Mouse (Mus musculus): ENCODE measurements at regions not wholly inside any gene's neighbourhood (a gene's known extent, or its start where the extent isn't known, plus 50 kb on each side); places are given as distances from the start of the nearest gene placed in this dataset.

- H3K9ac ChIP-seq (ENCODE audit: insufficient read depth, low read depth) = no peak overlapping the region
- H3K4me2 ChIP-seq (ENCODE audit: insufficient read depth, low read depth, poor library complexity, severe bottlenecking) = no peak overlapping the region
- dilution Hi-C loops (cut with MboI; ENCODE audit: extremely low pct_ligation_motif_present, extremely low pct_unique_long_range_greater_than_20kb, low sequenced_read_pairs) (no loop called here), in situ Hi-C loops (cut with MboI; ENCODE audit: low pct_ligation_motif_present, low pct_unique_long_range_greater_than_20kb, low sequenced_read_pairs) (no loop called here)
- no peaks in the 10 kb centered on the region for H3K79me2 ChIP-seq (replicated peaks; ENCODE audit: control insufficient read depth, extremely low read depth, insufficient read depth, poor library complexity, severe bottlenecking)
- H3K27me3 ChIP-seq (replicated peaks) = no peaks in the 10 kb centered on the region
- TF ChIP-seq TBP (conservative IDR thresholded peaks at IDR 0.05; ENCODE audit: low read depth, low read length) (no peak), MEF2A (IDR thresholded peaks at IDR 0.05; ENCODE audit: borderline replicate concordance, low read depth, low read length) (no peak), JUN (IDR thresholded peaks at IDR 0.05; ENCODE audit: insufficient read depth, low read depth, low read length) (no peak), ETS1 (conservative IDR thresholded peaks at IDR 0.05; ENCODE audit: low read depth, low read length) (no peak), SIN3A (IDR thresholded peaks at IDR 0.05; ENCODE audit: low read length) (no peak), NELFE (IDR thresholded peaks at IDR 0.05; ENCODE audit: low read depth, low read length) (no peak), JUND (conservative IDR thresholded peaks at IDR 0.05; ENCODE audit: low read depth, low read length) (no peak), ZMIZ1 (IDR thresholded peaks at IDR 0.05; ENCODE audit: low read depth, low read length) (no peak), USF2 (conservative IDR thresholded peaks at IDR 0.05; ENCODE audit: low read depth, low read length) (no peak), NRF1 (IDR thresholded peaks at IDR 0.05; ENCODE audit: low read depth, low read length) (no peak), PAX5 (IDR thresholded peaks at IDR 0.05; ENCODE audit: low read length) (no peak), KAT2A (IDR thresholded peaks at IDR 0.05; ENCODE audit: insufficient replicate concordance, low read length) (no peak)
- no peak for DNase-seq (ENCODE audit: extremely low read depth)
- H3K36me3 ChIP-seq (replicated peaks in 1 of 2; ENCODE audit: control insufficient read depth in 1 of 2, insufficient read depth in 1 of 2, low read length in 1 of 2) = no peaks in the 10 kb centered on the region
- no peaks in the 10 kb centered on the region for H3K4me1 ChIP-seq (ENCODE audit: control insufficient read depth in 1 of 2, insufficient read depth in 2 of 2)
- H3K9me3 ChIP-seq (replicated peaks; ENCODE audit: low read length) = peaks cover 4% of the 10 kb centered on the region
- no peak overlapping the region for H3K4me3 ChIP-seq (replicated peaks in 1 of 3; ENCODE audit: low read depth in 2 of 3, low read length in 2 of 3, poor library complexity in 1 of 3)
- no peak overlapping the region for H3K27ac ChIP-seq (ENCODE audit: insufficient read depth, low read depth)
Observed at GRCm38 (mm10) chr4:80475736-80476478, 358.0 kb upstream of the Tyrp1 start.

- H3K27me3 ChIP-seq (replicated peaks) = no peaks in the 10 kb centered on the region
Observed at GRCm38 (mm10) chr4:80515087-80515486, 318.8 kb upstream of the Tyrp1 start.

More at GRCm38 (mm10) chr4:80515087-80515486, 318.8 kb upstream of the Tyrp1 start:
- H3K9me3 ChIP-seq (replicated peaks; ENCODE audit: low read length) = peaks cover 39% of the 10 kb centered on the region
- H3K4me3 ChIP-seq (replicated peaks in 1 of 3; ENCODE audit: low read depth in 2 of 3, low read length in 2 of 3, poor library complexity in 1 of 3) = no peak overlapping the region
- no peaks in the 10 kb centered on the region for H3K79me2 ChIP-seq (replicated peaks; ENCODE audit: control insufficient read depth, extremely low read depth, insufficient read depth, poor library complexity, severe bottlenecking)
- no peaks in the 10 kb centered on the region for H3K4me1 ChIP-seq (ENCODE audit: control insufficient read depth in 1 of 2, insufficient read depth in 2 of 2)
- DNase-seq (ENCODE audit: extremely low read depth) = no peak
- no peak overlapping the region for H3K27ac ChIP-seq (ENCODE audit: insufficient read depth, low read depth)
- no peak overlapping the region for H3K9ac ChIP-seq (ENCODE audit: insufficient read depth, low read depth)
- no peaks in the 10 kb centered on the region for H3K36me3 ChIP-seq (replicated peaks in 1 of 2; ENCODE audit: control insufficient read depth in 1 of 2, insufficient read depth in 1 of 2, low read length in 1 of 2)
- H3K4me2 ChIP-seq (ENCODE audit: insufficient read depth, low read depth, poor library complexity, severe bottlenecking) = no peak overlapping the region
- in situ Hi-C loops (cut with MboI; ENCODE audit: low pct_ligation_motif_present, low pct_unique_long_range_greater_than_20kb, low sequenced_read_pairs) (no loop called here), dilution Hi-C loops (cut with MboI; ENCODE audit: extremely low pct_ligation_motif_present, extremely low pct_unique_long_range_greater_than_20kb, low sequenced_read_pairs) (no loop called here)
- TF ChIP-seq ELF1 (IDR thresholded peaks at IDR 0.05; ENCODE audit: low read depth, low read length) (no peak), NELFE (IDR thresholded peaks at IDR 0.05; ENCODE audit: low read depth, low read length) (no peak), ZKSCAN1 (IDR thresholded peaks at IDR 0.05; ENCODE audit: borderline replicate concordance, low read depth, low read length) (no peak), JUND (conservative IDR thresholded peaks at IDR 0.05; ENCODE audit: low read depth, low read length) (no peak), ZC3H11A (IDR thresholded peaks at IDR 0.05; ENCODE audit: low read depth, low read length) (no peak), ZMIZ1 (IDR thresholded peaks at IDR 0.05; ENCODE audit: low read depth, low read length) (no peak), ZNF384 (IDR thresholded peaks at IDR 0.05; ENCODE audit: low read depth, low read length) (no peak), TBP (conservative IDR thresholded peaks at IDR 0.05; ENCODE audit: low read depth, low read length) (no peak), USF2 (conservative IDR thresholded peaks at IDR 0.05; ENCODE audit: low read depth, low read length) (no peak), MAZ (IDR thresholded peaks at IDR 0.05; ENCODE audit: low read depth, low read length) (no peak), MXI1 (IDR thresholded peaks at IDR 0.05; ENCODE audit: low read depth, low read length) (no peak), MAX (IDR thresholded peaks at IDR 0.05; ENCODE audit: low read length) (no peak), HCFC1 (IDR thresholded peaks at IDR 0.05; ENCODE audit: low read depth, low read length) (no peak), ETS1 (conservative IDR thresholded peaks at IDR 0.05; ENCODE audit: low read depth, low read length) (no peak)
